Mouse (Mus musculus) WW6 (cell line): ENCODE measurements around the gene Ackr3.

Experiments used
- DNase-seq: peaks from one replicate; pipeline ENCODE4 v3.0.0-alpha.2; 2013; ENCODE audit warnings: low read depth, low spot score

Ackr3 gene

DNA sequence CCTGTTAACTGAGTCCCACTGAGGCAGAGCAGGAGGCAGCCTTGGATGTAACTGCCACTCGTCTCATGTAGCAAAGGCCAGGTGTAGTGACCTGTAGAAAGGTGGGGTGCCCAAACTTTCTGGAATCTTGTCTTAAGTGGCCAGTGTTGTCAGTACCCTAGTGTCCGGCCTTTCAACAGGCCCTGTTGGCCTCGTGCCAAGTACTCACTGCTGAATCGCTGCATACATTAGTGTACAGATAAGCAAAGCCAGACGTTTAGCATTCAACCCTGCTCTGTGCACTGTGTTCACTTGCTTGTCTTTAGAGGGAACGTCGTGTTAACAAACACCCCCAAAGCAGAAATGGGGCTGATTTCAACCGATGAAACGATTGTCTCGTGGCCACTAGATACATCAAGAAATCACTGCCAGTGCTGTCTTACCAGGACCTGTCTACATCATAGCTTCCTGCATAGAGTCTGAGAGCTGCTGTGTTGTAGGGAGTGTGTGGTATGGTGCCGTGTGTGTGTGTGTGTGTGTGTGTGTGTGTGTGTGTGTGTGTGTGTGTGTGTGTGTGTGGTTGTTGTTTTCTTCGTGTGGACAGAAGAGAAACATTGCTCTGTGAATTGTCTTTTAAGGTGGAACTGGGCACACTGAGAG is 24.0 kb downstream of the Ackr3 start:
- DNase-seq, result no peak

- DNase-seq, result no peak
Measured at GRCm38 (mm10) chr1:90228323-90228697, 24.5 kb downstream of the Ackr3 start.

- no peak for DNase-seq
Measured at GRCm38 (mm10) chr1:90230611-90231010, 26.8 kb downstream of the Ackr3 start.

- DNase-seq, result no peak
Measured at GRCm38 (mm10) chr1:90231591-90232490, 28.1 kb downstream of the Ackr3 start.

DNA sequence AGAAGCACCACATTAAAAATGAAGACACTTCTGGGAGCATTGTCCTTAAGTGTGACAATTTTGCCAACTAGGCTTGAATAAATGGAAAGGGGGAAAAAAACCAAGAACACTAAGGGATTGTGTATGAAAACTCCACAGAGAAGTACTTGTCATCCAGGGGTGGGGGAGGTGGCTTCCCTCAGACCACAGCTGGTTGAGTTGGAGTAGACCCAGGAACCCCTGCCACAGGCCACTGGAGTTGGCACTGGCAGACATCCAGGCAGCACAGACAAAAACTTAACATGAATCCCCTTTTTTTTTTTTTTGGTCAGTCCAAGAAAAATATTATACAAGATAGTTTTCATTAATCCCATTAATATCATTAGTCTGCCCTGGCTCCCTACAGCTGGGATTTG is 28.7 kb downstream of the Ackr3 start:
- no peak for DNase-seq

DNA sequence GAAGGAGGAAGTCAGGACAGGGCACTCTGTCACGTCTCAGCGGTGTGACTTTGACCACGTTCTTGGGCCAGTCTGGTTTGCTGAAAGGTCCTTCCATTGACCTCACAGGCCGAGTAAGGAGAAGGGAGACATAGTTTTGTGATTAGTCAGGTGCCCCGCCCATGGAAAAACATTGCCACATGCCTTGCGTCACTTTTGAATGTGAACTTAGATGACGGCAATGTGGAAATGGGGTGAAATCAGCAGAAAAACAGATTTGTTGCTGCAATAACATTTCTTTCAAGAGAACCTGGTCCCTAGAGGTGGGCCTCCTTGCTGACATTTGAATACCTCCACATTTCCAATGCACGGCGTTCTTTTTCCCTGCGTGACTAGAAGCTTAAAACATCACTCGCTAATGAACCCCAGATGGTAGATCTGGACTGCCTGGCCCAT is 30.9 kb downstream of the Ackr3 start:
- no peak for DNase-seq

- DNase-seq, result no peak
Measured at GRCm38 (mm10) chr1:90236640-90237039, 32.9 kb downstream of the Ackr3 start.

DNA sequence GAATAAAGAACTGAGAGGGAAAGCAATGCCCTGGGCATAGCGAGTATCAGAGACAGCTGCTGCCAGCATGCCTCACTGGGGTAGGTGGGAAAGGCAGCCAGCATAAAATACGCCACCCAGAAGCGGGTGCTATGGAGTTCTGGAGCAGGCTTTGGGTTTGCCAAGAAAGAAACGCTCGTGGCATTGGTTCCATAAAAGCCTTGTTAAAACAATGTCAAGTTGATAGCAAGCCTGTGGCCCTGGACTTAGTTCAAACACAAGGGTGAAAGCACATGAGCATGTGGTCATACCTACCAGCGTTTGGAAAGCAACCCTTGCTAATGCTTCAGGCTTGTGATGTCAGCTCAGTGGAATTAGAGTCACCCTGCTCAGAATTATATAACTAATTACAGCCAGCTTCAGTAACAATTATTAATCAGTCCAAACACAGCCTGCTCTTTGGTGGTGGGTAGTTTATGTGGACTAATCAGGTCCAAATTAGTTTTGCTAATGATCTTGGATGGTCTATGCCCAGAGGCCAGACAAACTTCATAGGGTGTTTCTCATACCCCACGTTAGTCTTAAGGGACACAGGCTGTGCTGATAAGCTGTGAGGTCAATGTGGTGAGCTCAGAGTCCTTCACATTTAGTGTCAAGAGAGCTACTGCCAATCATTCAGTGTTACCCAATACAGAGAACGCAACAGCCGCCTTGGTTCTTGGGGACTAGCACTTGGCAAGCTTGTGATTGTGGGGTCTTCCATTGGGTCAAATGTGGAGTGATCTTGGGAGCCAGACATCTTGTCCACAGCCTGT is 34.5 kb downstream of the Ackr3 start:
- no peak for DNase-seq

DNA sequence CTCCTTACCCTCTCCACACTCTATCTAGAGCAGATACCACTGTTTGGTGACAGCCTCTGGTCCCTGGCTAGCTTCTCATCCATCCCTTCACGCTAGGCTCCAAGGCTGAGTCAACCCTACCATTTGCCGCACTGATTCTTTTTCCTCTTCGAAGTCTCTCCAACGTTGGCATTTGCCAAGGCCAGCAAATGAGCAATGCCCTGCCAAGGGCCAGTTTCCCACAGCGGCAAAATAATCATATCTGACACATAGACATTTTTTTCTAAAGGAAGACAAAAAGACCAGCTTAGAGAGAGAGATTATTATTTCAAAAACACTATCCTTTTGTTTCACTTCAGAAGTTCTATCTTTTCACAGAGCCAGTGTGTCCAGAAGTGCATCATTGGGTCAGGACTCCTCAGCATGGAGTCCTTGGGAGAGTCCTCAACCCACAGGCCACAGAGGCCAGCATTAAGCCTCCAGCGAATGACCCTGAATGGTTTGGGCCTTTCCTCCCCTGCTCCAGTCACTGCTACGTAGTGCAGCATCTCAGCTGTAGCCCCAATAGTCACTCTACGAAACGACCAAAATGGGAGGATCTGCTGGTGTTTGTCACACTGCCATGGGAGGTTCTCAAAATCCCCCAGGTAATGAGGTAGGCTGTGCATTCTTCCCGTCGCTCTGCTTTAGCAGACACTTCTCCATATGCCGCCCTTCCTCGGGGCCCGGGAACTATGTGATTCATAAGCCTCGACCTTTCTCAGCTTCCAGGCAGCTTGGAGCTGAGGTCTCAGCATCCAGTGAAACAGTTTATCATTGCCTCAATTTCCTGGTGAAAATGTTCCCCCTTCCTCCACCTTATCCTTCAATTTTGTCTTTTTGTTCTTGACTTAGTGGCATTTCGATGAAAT is 35.8 kb downstream of the Ackr3 start:
- DNase-seq, result no peak

DNA sequence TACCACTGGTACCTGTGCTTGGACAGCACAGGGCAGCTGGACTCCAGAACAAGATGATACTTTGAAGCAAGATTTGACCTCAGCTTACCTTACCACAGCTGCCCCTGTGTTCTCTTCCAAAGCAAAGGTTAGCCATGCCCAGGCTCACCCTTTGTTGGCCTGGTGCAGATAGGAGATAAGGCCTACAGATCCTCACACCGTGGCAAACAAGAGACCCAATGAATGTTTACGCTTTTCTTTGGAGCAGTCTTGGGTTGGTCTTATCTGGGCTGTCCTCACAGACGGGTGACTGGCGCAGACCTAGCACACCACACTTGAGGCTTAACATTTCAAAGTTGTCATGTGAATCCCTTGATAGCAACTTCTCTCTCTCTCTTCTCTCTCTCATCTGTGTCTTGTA is 36.5 kb downstream of the Ackr3 start:
- no peak for DNase-seq

DNA sequence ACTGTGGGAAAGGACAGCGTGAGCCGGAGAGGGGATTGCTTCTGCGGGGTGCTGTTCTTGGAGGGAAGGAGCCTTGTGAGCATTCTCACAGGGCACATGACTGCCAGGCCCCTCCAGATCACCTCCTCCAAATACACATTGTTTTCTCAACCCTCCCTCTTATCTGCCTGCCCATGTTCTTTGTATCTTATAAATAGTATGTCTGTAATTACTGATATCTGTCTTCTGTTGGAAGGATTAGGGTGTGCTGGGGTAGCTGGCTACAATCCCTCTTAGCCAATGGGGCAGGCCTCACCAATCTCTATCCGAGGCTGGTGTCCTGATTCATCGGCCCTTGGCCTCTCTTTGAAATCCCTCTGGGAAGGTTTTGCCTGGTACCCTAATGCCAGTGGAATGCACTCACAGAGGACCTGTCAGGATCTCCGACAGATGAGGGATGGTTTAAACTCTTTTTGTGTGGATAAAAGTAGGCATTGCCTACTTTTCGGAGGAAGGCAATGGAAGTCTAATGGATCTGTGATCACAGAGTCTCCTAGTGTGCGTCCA is 38.7 kb downstream of the Ackr3 start:
- DNase-seq, result no peak

DNA sequence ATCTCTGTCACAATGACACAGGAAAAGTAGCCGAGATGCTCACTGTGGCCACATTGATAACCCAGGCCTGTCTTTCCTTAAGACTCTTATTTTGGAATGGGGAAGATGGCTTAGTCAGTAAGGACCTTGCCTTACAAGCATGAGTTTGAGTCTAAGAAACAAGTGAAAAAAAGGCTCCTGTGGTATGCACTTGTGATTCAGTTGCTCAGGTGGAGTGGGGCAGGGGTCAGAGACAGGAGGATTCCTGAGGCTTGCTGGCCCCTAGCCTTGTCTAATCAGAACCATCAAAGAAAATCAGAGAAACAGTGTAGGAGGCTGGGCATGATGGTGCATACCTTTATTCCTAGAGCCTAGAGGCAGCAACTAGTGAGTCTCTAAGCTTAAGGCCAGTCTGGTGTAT is 40.8 kb downstream of the Ackr3 start:
- no peak for DNase-seq

DNA sequence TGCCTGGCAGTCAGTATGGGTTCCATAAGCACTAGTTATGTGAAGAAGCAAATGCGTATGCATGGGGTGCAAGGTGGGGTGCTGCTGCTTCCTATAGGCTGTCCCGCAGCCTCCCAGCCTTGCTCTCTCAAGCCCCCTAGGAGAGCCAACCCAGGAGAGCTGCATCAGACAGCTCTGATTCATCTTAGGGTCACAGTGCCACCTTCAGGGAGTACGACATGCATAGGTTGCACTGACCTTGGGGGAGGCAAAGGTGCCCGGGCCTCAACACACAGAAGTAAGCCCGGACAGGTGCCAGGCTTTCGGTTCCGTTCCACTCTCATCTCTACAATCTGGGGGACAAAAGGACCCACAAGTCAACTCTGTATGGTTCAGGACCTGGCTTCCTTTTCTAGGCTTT is 41.8 kb downstream of the Ackr3 start:
- no peak for DNase-seq

DNA sequence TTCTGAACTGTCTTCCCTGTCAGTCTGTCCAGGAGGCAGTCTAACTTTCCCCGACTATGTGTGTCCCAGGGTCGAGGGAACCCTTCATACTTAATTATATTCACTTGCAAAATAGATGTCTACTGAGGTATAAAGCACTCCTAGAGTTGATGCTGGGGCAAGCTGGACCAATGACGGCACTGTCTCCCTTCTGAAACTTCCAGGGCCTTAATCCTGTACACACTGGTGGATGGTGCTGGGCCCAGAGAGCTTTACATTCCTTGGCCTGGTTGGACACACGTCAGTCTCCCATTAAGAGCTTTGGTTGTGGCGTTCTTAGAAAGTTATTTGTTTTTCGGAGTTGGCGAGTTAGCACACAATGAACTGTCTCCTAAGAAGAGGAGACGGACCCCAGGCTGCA is 42.3 kb downstream of the Ackr3 start:
- DNase-seq, result no peak

DNA sequence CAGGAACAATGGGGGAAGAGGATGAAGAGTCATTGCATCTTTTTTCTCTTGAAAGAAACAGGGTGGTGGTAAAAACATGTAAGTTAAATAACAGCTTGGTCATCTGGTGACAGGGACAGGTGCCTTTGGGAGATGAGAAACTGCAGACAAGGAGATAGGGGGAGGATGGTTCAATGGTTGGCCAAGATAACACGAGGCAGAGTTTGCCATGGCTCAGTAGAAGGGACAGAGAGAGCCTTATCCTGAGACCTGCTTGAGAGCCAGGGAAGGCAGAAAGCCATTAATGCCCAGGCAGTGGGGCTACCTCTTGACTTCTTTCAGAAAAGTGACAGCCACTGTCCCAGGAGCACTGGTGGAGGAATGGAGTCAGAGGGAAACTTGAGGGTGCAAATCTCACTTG is 43.0 kb downstream of the Ackr3 start:
- no peak for DNase-seq

DNA sequence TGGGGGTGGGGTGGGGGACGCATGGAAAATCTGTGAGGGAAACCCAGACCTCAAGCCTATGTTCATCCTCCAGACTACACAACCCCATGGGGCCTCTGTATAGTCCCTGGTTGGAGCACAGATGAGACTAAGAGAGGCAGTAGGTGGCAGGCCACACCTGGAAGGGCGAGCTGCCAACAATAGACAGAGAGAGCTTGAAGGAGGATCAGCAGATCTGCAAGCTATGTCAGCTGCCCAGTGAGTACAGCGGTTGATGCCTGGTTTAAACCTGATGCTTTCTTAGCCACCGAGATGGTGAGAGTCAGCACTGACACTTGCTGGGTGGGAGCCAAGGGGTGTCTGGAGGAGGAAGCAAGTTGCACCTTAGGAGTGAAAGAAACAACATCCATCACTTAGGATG is 43.5 kb downstream of the Ackr3 start:
- DNase-seq, result no peak

DNA sequence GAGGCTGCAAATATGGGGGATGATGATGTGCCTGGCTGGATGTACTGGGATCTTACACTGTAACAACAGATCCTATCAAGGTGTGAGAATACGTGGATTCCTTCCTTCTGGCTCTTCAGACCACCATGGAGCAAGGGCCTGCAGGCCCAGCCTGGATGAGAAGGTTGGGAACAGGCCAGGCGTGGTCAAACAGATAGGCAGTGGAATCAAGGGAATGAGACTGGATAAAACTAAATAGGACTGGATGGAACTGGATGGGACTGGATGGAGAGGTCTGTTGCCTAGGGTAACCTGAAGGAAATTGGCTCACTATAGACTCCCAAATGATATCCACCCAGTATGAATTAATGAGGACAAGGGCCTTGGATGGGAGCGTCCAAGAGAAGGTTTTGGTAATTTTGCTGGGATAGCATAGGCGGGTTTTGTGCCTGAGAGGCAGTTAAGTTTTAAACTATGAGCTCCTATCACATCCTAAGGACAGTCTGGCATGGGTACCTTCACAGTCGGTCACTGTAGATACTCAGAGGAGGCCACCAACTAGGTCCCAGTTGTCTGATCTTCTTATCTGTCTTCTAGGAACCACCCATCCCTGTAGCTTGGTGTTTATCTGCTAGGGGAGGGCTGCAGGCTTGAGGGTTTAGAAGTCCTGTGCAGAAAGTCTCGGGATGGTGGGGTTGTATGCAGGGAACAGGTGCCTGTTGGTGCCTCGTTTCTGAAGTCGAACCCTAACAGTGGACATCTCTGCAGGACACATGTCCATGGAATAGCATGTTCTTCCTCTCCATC is 44.2 kb downstream of the Ackr3 start:
- DNase-seq, result no peak

- DNase-seq, result no peak
Measured at GRCm38 (mm10) chr1:90248966-90249735, 45.4 kb downstream of the Ackr3 start.

GRCm38 (mm10) chr1:90250419-90250818 is 46.6 kb downstream of the Ackr3 start:
- DNase-seq, result no peak

GRCm38 (mm10) chr1:90251156-90251555 is 47.4 kb downstream of the Ackr3 start:
- DNase-seq, result no peak
